Mouse (Mus musculus) C2C12 (cell line): ENCODE measurements at regions not wholly inside any gene's neighbourhood (a gene's known extent, or its start where the extent isn't known, plus 50 kb on each side); places are given as distances from the start of the nearest gene placed in this dataset.

Source experiments
- CEBPB ChIP-seq: IDR thresholded peaks from one replicate; pipeline ENCODE4 v1.6.1; 2011; ENCODE audit warnings: low read depth, mild to moderate bottlenecking, control low read depth, moderate library complexity
- CTCF ChIP-seq: IDR thresholded peaks from one replicate; pipeline ENCODE4 v1.5.1; 2011; ENCODE audit not compliant: control insufficient read depth, insufficient read depth, insufficient read length
- FOSL1 ChIP-seq: IDR thresholded peaks from one replicate; pipeline ENCODE4 v1.8.0; 2011; ENCODE audit warnings: mild to moderate bottlenecking, low read length; ENCODE audit not compliant: poor library complexity, insufficient read depth, severe bottlenecking
- MAX ChIP-seq: IDR thresholded peaks from one replicate; pipeline ENCODE4 v1.6.1; 2011; ENCODE audit warnings: mild to moderate bottlenecking, control low read depth
- MYOG ChIP-seq: IDR thresholded peaks from one replicate; pipeline ENCODE4 v1.6.1; 2011; ENCODE audit not compliant: control insufficient read depth, insufficient read length; ENCODE audit errors: extremely low read depth

- no peak for TF ChIP-seq CTCF
- TF ChIP-seq MYOG = no peak
- TF ChIP-seq CEBPB = no peak
- TF ChIP-seq FOSL1 = no peak
- TF ChIP-seq MAX = no peak
Measured at GRCm38 (mm10) chr8:44867202-44867601, 68.0 kb upstream of the Fat1 start.
